Mouse (Mus musculus): Measurements from ENCODE around the gene Avpr1b.
"Not testable (repeated sequence)": the region's sequence is repeated elsewhere in the genome, so short reads cannot be mapped to it uniquely, and the experiment has no call there.

Avpr1b gene

GRCm38 (mm10) chr1:131616546-131617220 is 17.6 kb downstream of the Avpr1b start:
- ATAC-seq (ENCODE audit: insufficient number of reproducible peaks, low FRiP score, low TSS enrichment), result no peak

DNA sequence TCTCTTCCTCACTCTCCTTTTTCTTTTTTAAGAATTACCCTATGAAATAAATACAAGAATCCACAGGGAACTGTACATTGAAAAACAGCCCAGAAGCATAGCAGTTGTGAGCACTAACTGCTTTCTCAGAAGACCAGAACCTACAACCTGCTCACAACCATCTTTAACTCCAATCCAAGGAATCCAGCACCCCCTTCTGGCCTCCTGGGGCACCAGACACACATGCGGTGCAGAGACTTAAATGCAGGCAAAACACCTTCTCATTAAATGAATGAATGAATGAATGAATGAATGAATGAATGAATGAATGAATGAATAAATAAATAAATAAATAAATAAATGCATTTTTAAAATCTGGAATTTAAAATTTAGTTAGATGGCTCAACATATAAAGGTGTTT is 19.5 kb downstream of the Avpr1b start:
- no peak for ATAC-seq (ENCODE audit: insufficient number of reproducible peaks, low FRiP score, low TSS enrichment)

- ATAC-seq (ENCODE audit: insufficient number of reproducible peaks, low FRiP score, low TSS enrichment), result no peak
Measured at GRCm38 (mm10) chr1:131619348-131619747, 20.3 kb downstream of the Avpr1b start.

DNA sequence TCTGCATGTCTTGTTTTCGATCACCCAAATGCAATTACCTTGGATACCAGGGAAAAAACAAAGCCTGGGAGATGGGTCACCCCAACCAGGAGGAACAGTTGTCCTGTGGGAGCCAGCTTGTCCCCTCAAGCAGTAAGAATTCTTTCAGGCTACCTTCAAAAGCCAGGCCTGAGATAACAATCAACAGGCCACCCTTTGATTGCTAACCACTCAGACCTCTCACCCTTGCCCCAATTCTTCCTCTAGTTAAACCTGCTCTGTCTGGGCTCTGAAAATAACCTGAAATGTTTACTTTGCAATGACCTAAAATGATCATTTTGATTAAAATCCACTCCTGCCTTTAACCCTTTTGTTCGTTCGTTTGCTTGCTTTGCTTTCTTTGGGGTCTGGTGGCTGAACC is 24.6 kb downstream of the Avpr1b start:
- no peak for ATAC-seq (ENCODE audit: insufficient number of reproducible peaks, low FRiP score, low TSS enrichment)

- ATAC-seq (ENCODE audit: insufficient number of reproducible peaks, low FRiP score, low TSS enrichment), result no peak
Measured at GRCm38 (mm10) chr1:131624175-131624835, 25.3 kb downstream of the Avpr1b start.

DNA sequence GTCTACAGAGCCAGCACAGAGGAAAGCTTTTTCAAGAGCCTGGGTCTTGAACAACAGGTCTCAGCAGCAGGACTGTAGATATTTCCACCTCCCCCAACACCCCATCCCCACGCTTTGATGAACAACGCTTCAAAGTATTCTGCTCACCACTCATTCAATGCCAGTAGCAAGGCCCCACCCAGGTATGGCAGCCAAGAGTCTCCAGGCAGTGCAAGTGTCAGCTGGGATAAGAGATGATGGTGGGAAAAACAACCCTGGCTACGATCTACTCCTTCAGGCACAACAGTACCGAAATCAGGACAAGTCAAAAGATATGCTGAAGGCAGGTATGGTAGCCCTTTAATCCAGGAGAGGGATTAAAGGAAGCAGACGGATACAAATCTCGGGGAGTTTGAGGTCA is 27.2 kb downstream of the Avpr1b start:
- ATAC-seq (ENCODE audit: insufficient number of reproducible peaks, low FRiP score, low TSS enrichment), result no peak

- not testable (repeated sequence) for ATAC-seq (ENCODE audit: insufficient number of reproducible peaks, low FRiP score, low TSS enrichment)
Measured at GRCm38 (mm10) chr1:131632216-131632615, 33.2 kb downstream of the Avpr1b start.

DNA sequence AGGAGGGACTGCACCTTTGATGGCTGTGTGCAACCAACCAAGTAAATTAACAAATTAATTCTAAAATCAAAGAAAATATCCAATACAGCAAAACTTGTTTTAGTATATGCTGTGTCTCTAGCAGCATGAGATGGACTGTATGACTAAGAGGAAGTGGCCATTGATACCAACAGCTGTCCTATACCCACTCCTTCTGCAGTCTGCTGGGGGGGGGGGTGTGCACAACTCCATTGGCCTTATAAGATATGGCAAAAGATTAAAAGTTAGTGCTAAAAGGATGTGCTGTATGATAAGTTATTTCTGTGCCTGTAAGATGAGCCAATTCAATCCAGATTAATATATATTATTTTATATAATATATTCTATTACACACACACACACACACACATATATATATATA is 35.5 kb downstream of the Avpr1b start:
- no peak for ATAC-seq (ENCODE audit: insufficient number of reproducible peaks, low FRiP score, low TSS enrichment)

GRCm38 (mm10) chr1:131637791-131638540 is 38.9 kb downstream of the Avpr1b start, which contains the start of gene Ctse:
TSS of gene Ctse (plus strand) at chr1:131638306.
- ATAC-seq (ENCODE audit: insufficient number of reproducible peaks, low FRiP score, low TSS enrichment), result no peak

GRCm38 (mm10) chr1:131638541-131639421 is 39.7 kb downstream of the Avpr1b start:
- no peak for ATAC-seq (ENCODE audit: insufficient number of reproducible peaks, low FRiP score, low TSS enrichment)

DNA sequence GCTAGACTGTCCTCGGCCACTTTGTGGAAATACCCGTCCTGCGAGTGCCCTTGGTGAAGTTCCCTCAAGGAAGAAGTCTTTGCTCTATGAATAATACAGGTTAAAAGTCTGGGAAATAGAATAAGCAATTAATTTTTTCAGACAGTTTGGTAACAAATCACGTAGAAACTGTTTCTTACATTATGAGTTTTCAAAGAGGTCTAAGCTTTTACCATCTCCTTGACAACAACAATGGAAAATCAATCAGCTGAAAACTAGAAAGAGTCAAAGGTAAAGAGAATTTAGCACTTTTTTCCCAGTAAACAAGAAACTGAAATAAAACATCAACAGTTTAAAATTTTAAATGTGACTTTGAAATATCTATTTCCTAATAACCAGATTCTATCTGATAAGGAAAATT is 41.0 kb downstream of the Avpr1b start:
- no peak for ATAC-seq (ENCODE audit: insufficient number of reproducible peaks, low FRiP score, low TSS enrichment)

- no peak for ATAC-seq (ENCODE audit: insufficient number of reproducible peaks, low FRiP score, low TSS enrichment)
Measured at GRCm38 (mm10) chr1:131641565-131641964, 42.5 kb downstream of the Avpr1b start.

DNA sequence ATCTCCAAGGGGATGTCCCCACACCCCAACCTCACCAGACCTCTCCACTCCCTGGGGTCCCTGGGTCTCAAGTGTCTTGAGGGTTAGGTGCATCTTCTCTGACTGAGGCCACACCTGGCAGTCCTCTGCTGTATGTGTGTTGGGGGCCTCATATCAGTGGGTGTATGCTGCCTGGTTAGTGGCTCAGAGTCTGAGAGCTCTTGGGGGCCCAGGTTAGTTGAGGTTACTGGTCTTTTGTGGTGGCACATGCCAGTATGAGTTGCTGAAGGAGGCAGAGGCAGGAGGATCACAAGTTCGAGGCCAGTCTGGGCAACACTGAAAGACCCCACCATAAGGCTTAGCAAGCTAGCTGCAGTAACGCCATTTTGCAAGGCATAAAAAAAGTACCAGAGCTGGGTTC is 43.2 kb downstream of the Avpr1b start:
- no peak for ATAC-seq (ENCODE audit: insufficient number of reproducible peaks, low FRiP score, low TSS enrichment)

DNA sequence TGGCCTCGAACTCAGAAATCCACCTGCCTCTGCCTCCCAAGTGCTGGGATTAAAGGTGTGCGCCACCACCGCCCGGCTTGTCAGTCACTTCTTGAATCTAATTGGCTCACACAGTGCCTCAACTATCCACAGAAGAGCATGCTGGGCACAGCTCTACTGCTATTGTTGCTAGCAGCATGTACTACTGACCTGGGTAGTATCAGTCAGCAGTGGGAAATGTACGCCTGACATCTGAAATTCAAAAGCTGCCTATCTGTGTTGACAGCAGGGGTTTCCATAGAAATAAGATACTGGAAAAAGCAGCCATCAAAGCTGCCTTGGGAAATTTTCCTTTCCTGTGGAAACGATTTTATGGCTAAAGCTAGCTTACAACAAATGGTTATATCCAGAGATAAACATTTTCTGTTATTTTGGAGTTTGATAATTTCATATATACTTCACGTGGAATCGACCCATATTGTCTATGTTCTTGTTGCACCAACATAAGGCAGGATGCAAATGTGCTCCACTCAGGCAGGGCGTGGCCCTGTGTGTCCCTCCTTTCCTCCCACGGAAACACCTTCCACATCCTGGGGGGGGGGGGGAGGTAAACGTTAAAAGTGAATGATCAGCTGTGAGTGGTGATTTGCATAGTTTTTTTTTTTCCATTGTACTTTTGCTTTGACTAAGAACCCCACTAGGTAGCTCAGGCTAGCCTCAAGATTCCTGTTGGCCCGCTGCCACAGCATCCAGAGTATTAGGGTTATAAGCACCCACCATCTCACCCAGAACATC is 53.8 kb downstream of the Avpr1b start:
- ATAC-seq (ENCODE audit: insufficient number of reproducible peaks, low FRiP score, low TSS enrichment), result no peak

GRCm38 (mm10) chr1:131655601-131656000 is 56.6 kb downstream of the Avpr1b start:
- ATAC-seq (ENCODE audit: insufficient number of reproducible peaks, low FRiP score, low TSS enrichment), result no peak

DNA sequence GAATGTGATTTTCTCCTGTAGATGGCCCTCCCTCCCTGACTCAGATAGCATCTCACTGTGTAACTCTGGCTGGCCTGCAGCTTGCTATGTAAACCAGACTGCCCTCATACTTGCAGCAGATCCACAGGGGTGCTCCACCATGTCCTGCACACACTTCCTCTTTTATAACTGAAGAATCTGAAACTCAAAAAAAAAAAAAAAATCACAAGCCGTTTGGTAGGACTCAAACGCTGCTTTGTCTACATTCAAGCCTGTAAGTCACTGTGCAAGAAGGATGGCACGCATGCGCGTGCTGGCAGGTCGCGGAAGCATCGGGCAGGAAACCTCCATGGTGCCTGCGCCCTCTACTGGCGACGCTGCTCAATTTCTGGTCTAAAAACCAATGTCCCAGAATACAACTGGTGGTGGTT is 58.9 kb downstream of the Avpr1b start:
- ATAC-seq (ENCODE audit: insufficient number of reproducible peaks, low FRiP score, low TSS enrichment), result peak; percentile 92

DNA sequence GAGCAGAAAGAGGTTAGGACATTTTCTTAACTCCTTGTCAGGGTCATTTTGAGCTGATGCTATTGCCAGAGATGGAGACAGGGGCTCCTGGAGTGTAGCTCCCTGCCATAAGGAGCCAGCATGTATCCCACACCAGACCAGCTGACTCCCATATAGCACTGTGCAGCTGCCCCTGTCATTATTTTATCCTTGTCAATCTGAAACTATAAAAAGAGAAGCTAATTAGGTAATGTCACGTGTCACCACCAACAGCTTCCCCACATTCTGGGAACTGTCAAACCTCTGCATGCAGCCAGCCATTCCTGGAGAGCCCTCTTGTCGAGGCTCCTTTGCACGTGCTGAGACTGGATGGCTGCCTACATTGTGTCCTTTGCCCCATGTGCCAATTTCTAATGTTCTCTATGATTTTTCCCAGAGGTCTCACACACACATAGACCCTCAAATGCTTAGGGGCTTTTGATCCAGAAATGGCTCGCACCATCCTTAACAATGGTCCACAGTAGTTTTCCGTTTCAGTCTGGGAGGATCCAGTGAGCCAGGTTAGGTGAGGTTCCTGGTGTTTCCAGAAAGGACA is 60.6 kb downstream of the Avpr1b start:
- no peak for ATAC-seq (ENCODE audit: insufficient number of reproducible peaks, low FRiP score, low TSS enrichment)

DNA sequence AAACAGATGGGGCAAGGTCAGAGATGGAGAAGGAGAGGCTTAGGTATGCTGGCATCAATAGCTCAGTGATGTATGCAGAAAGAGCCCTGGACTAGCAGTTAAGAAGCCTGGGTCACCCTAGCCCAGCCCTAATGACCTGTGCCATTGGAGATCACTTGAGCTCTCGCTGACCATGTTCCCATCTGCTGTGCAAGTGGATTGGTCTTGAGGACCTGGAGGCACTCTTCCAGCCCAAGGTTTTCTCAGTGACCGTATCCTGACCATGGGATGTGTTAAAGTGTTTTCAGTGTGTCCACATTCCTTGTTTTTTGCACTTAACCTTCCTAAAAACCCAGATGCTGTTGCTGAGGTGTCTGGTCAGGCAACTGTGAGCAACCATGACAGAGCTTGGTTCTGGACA is 61.2 kb downstream of the Avpr1b start:
- no peak for ATAC-seq (ENCODE audit: insufficient number of reproducible peaks, low FRiP score, low TSS enrichment)

DNA sequence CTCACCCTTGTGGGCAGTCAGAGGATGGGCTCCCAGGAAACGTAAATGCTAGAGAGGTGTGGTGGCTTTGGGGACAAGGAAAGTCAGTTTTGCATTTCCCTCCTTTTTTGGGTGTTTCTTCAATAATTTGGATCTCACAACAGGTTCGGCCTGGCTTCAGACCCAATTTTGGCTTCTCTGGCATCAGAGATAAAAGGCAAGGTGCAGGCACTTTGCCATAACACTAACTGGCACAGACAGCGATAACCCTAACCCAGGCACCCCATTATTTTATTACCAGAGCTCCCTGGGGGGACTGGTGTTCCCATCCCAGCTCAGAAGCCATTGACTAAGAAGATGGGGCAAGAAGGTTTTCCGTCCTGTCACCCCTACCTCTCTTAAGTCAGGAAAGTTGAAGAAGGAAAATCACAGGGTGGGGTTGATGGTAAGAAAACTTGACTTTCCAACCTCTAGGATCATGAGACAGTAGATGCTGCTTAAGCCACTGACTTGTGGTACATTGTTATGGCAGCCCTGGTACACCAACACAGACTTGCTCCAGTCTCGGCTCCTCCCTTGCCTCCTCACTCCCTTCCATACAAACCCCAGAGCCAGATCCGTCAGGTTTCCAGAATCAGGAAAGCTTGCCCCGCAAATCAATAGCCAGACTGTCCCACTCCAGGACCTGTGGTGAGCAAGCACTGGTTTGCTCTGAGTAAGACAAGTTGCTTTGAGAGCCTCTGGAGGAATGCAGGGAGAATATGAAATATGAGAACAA is 61.9 kb downstream of the Avpr1b start:
- no peak for ATAC-seq (ENCODE audit: insufficient number of reproducible peaks, low FRiP score, low TSS enrichment)
